Mouse (Mus musculus) monocyte, adult 2 months (primary cell): ENCODE measurements around the gene Zfhx3.

Source experiments
- DNase-seq, 2 experiments: peaks; one replicate each; pipeline ENCODE4 v3.0.0; 2022; ENCODE audit warnings: low spot score in 2 of 2, low read depth in 1 of 2

The Zfhx3 gene

DNA sequence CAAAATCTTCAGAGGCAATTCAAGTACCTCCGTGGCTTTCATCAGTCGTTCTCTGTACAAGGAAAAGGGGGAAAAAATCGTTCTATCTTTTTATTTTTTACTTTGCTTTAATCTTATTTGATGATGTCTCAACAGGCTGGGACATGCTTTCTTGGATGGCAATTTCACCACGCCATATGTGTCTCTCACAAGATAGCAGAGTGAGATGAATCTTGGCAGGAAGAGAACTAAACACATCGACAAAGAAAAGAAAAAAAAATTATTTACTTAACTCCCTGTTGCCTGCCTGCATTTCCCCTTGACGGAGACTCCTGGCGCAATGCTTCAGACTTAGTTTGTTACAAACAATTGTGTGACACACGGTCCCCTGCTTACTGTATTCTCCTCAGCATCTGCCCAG lies 294.3 kb downstream of the Zfhx3 start:
- no peak for DNase-seq

DNA sequence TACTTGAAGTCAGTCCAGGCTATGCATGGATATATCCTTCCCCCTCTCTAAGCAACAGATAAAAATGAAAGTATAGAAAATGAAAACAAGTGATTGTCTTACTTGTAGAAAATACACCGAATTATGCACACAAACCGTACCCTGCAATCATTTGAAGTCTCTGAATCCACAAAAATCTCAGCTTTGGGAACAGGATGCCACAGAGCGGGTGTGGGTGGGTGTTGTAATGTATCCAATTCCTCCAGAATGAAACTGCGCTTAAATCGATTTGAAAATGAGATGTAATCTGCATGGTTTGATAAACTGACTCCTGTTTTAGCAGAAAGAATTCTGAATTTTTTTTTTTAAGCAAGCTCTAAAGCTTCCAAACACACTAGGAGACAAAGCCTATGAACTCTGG lies 297.1 kb downstream of the Zfhx3 start:
- DNase-seq = no peak

DNA sequence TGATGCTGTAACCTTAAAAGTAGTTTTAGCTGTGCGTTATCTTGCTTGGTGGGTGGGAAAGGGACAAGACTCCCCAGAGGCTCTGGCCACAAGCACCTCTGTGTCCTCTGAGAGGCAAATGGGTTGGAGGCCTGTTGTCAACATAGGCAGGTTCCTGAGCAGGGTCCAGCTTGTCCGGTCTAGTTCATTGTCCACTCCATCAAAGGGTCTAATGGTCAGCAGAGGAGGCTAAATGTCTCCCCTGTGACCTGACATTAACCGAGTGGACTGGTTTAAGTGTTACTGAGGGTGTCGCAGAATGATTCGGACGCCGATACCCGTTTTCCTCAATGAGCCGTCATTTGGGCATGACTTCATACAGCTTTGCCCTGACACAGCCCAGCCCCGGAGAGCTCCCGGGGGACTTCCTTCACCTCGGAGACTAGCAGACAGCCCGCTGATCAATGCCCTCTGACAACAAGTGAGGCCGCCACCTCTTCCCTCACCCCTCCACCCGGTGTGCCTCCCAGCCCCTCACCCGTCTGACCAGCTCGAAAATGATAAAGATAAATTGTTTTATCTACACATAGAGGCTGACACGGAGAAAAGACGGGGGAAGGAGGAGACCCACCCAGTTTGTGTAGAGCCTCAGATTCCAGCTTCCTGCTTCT lies 298.7 kb downstream of the Zfhx3 start:
- no peak for DNase-seq

DNA sequence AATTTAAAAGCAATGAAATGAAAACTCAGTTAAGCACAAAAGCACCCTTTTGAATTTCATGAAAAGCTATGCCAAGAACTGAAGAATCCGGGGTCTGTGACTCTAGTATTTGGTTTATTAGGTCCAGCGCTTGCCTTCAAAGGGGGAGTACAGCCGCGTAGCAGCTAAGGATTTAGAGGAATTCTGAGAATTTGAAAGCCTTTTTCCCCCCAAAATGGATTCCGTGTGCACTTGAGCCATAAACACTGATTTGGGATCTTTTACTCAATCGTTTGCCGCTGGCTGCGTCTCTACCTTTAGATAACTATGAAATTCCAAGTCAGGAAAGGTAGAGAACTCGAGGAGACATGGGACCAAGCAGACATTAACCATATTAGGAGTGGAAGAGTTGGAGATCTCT lies 300.8 kb downstream of the Zfhx3 start:
- no peak for DNase-seq

DNA sequence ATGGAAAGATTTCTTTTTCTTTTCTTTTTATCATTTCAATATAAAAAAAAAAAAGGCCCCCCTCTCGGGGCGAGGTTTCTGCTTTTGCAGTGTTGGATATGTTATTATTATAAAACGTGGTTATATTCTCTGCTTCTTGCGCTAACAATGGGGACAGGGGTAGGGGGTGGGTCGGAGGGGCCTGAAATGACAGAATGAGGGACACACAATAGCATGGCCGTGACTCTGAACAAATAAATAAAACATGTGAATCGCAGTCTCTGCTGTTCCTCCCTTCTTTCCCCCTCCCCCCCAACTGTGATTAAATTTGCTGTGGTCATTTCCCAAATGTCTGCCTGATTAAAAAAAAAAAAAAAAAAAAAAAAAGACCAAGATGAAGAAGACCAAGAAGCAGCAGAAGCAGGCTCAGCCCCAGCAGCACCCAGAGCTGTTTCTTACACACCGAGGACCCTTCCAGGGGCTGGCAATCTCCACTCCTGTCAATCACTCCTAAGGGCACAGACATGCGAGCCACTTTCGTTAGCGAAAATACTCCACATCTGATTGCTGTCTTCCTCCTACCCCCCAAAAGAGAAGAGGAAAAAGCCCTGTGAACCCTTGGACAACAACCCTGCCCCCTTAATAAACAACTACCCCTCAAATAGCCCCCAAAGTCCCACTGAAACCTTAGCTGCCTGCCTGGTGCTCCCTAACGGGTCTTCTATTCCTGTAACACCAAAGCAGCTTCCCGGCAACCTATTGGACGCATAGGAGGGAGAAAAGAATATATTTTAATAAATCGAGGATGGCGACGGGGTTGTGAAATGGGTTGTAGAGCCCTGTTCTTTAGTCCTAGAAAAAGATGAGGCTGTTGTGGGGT lies 302.4 kb downstream of the Zfhx3 start:
- no peak for DNase-seq

DNA sequence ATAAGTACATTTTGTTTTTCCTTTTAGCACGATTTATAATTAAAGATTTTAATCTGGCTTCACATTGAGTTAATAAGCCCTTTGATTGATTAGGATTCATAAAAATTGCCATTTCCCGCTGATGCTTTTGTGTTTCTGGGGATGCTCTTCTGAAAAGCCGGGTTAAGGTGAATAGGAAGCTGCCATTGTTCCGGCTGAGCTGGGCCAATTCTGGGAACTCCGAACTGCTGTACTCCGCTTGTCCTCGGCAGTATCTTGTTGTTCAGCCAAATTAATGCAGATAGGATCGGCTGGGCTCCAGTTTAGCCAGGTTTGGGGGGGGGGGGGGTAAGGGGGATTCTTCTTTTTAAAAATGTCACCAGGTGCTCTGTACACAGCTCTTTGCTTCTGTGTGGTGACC lies 303.1 kb downstream of the Zfhx3 start:
- no peak for DNase-seq

DNA sequence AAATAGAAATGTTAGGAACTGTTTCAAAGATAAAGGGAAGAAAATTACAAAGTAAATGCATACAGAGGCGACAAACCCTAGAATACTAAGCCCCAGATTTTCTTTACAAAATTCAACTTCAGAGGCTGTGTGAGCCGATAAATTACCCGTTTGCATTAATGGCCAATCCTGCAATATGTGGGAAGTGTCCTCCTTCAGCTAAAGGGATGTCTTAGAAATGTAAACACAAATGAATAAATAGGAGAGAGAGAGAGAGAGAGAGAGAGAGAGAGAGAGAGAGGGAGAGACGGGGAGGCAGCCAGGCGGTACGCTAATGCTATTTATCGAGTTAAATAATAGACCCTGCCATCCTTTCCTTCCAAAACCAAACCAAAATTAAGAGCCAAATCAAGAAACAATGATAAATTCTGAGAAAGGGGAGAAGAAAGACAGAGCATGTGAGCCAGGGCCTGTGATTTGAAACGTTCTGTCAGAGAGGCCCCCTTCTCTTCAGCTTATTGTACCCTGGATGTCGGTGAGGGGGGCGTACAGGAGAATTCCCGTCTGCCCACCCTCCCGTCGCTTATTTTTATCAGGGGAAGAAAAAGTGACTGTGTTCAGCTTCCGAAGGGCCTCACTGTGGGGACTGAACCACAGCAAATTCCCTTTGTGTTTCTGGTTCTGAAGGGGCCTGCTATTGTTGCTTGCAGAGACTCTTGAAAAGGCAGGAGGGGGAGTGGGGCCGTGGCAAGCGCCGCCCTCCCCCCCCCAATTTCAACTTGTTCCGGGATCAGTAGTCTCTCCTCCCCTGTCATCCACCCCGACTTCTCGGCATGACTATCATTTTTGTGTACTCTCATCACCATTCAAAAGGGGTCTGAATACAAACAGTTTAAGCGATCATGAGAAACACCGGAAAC lies 303.8 kb downstream of the Zfhx3 start:
- DNase-seq = no peak

DNA sequence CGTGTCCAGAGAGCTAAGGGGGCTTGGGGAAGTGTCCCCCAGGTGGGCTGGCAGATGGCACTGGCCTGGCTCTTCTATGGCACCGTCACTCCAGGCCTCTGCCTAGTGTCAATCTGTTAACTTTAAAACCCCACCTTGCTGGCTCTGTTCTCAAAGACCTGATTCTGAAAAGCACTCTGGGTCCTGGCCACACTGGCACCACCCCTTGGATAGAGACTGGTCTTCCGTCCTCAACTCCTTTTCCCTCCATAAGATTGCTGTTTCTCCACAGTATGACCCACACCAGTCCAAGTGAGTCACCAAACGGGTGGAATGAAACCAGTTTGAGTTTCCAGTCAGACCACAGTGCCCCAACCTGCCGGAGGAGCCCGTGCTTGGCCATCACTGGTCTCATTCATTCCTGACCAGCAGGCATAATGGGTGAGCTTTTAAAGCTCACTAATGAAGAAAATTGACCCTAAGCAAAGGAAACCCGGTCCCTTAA lies 304.5 kb downstream of the Zfhx3 start:
- DNase-seq = no peak

DNA sequence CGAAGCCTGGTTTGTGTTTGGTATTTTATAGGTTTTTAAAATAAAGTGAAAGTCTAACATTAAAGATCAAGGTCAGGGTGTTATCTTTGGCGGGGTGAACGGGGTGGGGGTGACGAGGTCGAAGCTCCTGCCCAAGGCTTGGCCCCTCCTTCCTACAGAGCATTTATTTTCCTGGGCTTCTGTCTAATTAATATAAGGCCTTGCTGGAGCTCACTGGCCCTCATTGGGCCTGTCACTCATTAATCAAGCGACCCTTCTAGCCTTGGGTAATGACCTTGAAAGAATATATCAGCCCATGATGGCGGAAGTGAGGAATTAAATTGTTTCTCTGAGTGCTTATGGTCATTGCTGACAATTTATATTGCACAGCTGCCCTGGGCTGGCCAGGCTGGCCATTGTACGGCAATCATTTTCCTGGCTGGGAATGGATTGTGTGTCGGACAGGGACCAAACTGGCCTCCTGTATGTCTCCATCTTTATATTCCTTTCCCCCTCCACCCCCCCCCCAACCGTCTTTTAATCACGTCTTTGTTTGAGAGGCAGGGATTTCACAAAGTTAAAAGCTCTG lies 322.2 kb downstream of the Zfhx3 start:
- no peak for DNase-seq

DNA sequence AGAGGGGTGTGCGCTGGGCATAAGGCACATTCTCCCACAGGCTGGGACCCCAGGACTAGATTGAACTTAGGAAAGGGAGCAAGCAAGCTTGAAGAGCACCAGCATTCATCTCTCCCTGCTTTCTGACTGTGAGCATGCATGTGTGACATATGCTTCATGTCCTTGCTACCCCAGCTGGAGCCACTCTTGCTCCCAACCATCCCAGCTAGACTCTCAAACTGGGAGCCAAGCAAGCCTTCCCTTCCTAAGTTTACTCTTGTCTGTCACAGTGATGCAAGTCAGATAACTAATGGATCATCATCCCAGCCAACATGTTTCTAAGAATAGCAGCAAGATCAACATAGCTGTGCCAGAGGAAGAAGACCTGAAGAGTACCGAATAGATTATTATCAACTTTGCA lies 335.5 kb downstream of the Zfhx3 start:
- DNase-seq = no peak

DNA sequence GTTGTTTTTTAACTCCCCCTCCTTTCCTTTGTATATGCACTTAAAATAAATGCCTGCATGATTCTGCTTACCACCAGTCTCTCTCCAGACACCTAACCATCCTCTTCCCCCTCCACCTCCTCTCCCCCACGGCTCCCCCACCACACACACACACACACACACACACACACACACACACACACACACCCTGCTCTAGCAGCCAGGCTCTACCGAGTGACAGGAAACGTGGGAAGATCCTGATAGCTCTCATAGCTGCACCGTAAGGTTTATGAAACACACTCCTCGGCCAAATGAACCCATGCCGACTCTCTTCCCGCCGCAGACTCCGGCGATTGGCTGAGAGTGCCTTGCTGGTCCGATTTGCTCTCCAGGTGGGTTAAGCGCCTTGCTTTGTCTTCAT lies 339.5 kb downstream of the Zfhx3 start:
- no peak for DNase-seq

DNA sequence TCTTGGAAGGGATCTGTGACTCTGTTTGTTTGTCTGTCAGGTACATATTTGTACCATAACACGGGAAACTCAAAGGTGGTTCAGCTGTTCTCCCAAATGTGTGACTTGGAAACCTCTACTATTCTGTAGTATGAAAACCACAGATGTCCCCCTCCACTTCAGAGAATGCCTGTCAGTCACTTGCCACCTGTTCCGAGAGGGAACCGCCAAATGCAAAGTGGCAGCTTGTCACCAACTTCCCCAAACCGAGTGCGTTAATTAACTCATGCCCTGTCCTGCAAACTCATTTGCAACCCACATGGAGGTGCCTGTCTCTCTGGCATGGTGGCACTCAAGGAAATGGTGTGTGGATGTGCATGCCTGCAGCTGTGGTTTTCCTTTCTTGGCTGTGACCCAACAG lies 343.7 kb downstream of the Zfhx3 start:
- DNase-seq = no peak

DNA sequence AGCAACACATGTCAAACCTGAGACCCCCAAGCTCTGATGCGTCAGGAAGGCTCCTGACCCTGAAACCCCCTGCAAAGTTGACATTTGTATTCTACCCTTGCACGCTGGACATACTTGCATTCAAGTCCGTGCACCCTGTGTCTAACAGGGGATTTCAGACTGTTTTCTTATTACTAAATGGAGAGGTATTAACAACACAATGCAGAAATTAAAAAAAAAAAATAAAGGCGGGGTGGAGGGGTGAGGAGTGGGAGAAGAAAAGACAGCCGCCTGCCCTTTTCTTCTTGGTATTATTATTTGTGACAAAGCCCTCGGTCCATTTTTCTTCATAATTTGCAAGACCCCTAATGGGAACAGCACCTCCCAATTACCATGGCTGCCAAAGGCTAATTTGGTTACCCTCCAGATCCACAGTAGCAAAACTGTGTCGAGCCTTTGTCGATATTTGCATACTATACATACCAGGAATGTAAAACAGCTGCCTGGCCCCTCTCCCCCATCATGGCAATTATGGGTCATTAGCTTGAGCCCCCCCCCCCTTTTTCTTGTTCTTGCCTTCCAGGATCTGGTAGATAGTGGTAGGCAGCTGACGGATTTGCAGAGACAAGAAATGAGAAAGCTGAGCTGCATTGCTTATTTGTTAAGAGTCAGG lies 358.6 kb downstream of the Zfhx3 start:
- no peak for DNase-seq

DNA sequence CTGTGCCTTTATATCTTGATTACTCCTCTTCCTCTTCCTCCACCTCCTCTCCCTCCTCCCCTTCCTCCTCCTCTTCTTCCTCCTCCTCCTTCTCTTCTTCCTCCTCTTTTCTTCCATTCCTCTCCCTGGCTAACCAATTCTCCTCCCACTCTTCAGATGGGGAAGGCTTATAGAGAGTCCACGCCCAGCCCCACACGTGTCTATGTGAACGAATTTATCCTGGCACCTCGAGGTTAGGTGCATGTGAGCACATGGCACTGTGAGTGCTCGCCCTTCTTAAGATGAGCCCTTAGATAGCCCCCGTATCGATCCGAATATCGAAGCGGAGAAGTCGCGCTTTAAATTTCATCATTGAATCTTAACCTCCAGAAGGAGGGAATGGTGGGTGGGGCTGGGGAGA lies 359.2 kb downstream of the Zfhx3 start:
- no peak for DNase-seq

DNA sequence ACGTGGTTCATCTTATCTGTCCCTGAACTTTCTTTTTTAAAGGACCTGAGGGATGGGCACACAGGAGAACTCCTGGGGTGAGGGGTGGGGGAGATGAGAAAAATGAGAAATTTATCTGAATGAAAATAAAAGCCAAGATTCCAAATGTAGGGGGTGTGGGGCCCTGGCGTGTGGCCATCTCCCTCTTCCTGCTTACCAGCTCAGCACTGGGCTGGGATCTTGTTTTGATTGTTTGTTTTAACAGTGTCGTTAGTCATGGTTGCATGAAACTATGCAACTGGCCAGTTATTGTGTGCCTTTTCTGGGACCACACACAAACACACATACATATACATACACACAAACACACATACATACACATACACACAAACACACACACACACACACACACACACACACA lies 362.9 kb downstream of the Zfhx3 start:
- no peak for DNase-seq

DNA sequence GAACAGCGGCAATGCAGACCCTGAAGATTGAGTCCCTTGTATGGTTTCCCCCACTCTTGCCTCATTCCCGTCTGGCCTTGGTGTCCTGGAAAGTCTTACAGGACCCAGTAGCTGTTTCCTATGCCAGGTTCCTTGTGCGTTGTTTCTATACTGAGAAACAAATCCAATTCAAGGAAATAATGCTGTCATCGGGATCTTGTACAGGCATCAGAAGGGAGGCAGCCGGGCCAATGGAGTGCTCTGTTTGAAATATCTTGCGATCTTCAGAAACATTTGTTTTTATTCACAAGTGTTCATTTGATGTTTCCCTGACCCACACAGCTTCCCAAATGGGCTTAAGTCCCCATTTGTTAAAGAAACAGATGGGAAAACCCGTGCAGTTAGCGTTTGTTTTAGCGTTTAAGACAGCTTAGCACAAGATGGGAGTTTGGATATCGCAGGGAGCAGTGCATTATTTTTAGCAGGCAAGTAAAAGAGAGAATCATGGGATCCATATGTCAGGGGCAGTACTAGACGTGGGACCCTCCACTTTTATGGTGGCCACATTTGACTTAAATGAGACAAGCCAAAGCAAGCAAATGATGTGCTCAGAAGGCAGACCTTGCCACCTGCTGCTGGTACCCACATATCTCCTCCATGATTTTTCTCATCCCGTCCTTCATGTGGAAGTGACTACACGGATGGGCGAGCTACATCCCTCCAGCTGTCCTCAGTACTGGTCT lies 367.2 kb downstream of the Zfhx3 start:
- no peak for DNase-seq

DNA sequence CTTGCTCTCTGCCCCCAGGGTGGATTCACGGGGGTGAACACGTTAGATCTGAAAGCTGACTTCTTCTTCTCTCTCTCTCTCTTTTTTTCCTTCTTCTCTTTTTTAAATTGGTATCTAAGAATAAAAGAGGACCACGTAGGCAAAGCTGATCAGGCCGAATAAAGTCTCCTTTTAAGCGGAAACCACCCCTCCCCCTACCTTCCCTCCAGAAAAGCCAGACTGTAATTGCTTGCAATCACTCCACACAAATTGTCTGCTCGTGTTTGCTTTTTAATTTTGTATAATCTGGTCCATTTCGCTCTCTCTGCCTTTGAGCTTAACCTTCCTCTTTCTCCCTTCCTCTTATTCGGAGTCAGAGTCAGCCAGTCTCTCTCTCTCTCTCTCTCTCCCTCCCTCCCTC lies 372.6 kb downstream of the Zfhx3 start:
- DNase-seq = no peak

DNA sequence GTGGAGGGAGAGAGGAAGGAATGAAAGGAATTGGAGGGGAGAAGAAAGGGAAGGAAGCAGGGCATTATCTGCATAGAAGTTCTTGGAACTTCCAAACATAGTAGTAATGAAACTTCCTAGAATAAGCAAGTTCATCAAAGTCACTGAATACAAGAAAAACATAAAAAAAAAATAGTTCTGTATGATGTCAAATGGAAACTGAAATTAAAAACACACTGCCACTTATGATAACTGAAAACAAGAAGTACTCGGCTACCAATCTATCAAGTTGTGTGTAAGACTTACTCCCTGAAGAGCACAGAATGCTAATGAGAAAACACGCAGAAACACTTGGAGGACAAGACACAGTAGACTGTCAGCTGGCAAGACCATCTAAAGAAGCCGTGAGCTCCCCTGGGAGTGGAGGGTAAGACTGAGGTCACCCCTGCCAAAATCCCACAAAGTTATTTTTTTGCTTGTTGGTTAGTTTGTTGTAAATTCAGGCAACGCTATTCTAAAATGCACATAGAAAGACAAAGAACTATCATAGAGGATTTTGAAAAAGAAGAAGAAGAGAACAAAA lies 375.2 kb downstream of the Zfhx3 start:
- no peak for DNase-seq

DNA sequence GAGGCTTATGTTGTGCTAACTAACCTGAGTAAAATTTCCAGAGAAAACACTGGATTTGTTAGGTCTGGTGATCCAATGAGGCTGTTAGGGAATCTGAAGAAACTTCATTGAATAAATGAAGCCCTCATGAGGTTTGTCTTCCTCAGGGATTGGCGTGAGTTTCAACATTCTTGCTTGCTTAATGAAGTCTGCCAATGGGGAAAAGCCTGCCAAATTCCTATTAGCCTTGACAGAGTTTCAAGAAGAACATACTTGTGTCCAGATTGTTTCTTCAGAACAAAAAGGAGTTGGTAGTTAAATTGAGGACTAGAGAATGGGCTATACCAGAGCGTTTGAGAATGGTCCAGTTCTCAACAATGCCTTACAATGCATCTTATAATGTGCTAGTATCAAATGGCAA lies 385.3 kb downstream of the Zfhx3 start:
- no peak for DNase-seq

DNA sequence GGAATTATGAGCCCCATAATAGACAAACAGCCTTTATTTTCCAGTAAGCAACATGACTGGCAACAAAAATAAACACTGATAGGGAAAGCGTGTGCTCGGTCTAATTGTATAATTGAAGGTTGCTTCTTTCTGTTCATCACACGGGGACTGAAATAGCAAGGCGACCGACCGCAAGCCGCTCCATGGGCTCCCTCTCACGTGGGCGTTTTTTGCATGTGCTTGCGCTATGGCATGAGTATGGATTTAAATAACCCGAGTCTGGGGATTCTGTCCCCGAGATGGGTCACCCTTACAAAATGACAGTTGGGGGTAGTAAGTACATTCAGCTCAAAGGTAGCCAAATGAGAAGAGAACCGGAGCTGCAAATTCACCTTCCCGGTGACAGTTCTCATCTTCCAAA lies 405.9 kb downstream of the Zfhx3 start:
- DNase-seq = no peak
